Mouse (Mus musculus) frontal cortex, postnatal 25 days (tissue): Measurements from ENCODE around the gene Pprc1.
A peak's percentile ranks its signal among the peaks of the same experiment; 100 is the strongest.

ENCODE experiments used
- DNase-seq, 2 experiments: peaks; one replicate each; pipeline ENCODE4 v3.0.0; 2022; ENCODE audit warnings: low spot score in 2 of 2

The Pprc1 gene

GRCm38 (mm10) chr19:46033911-46034310, 10.8 kb upstream of the Pprc1 start:
- no peak for DNase-seq

- DNase-seq = no peak
Measured at GRCm38 (mm10) chr19:46035971-46036370, 8.7 kb upstream of the Pprc1 start.

GRCm38 (mm10) chr19:46036477-46037242, 8.0 kb upstream of the Pprc1 start:
- no peak for DNase-seq

- DNase-seq = no peak
Measured at GRCm38 (mm10) chr19:46037243-46037924, 7.3 kb upstream of the Pprc1 start.

- DNase-seq = no peak
Measured at GRCm38 (mm10) chr19:46037925-46038850, 6.5 kb upstream of the Pprc1 start.

GRCm38 (mm10) chr19:46038851-46039260, 5.8 kb upstream of the Pprc1 start:
- DNase-seq = no peak

GRCm38 (mm10) chr19:46039478-46039877, 5.2 kb upstream of the Pprc1 start:
- peak; percentile 50 to 64 for DNase-seq

- DNase-seq = no peak
Measured at GRCm38 (mm10) chr19:46040149-46040902, 4.4 kb upstream of the Pprc1 start.

GRCm38 (mm10) chr19:46041299-46041932, 3.3 kb upstream of the Pprc1 start:
- DNase-seq = no peak

- DNase-seq = peak; percentile 57 to 60
Measured at GRCm38 (mm10) chr19:46041933-46042475, 2.7 kb upstream of the Pprc1 start.

GRCm38 (mm10) chr19:46042476-46043011, 2.1 kb upstream of the Pprc1 start:
- DNase-seq = no peak

- no peak for DNase-seq
Measured at GRCm38 (mm10) chr19:46043380-46043779, 1.3 kb upstream of the Pprc1 start.

- DNase-seq = peak; percentile 63 to 65
Measured at GRCm38 (mm10) chr19:46044993-46045695, 458 bp downstream of the Pprc1 start, which contains the start of gene Ldb1. Gene Ldb1, minus strand, starts transcription at chr19:46045214.

- DNase-seq = peak; percentile 25 to 45
Measured at GRCm38 (mm10) chr19:46045696-46046311, 1.1 kb downstream of the Pprc1 start.

- no peak for DNase-seq
Measured at GRCm38 (mm10) chr19:46046621-46047025, 1.9 kb downstream of the Pprc1 start.

GRCm38 (mm10) chr19:46047426-46047825, 2.7 kb downstream of the Pprc1 start:
- no peak for DNase-seq

GRCm38 (mm10) chr19:46049129-46049528, 4.4 kb downstream of the Pprc1 start:
- DNase-seq = no peak

GRCm38 (mm10) chr19:46050462-46050861, 5.8 kb downstream of the Pprc1 start:
- DNase-seq = no peak

- no peak for DNase-seq
Measured at GRCm38 (mm10) chr19:46055752-46056387, 11.2 kb downstream of the Pprc1 start.
